Mouse (Mus musculus): ENCODE measurements around the gene Svbp. TPM values are rescaled to one million over a fixed set of nuclear protein-coding genes. Genes with fewer than 3 reads are reported as not detected.

The Svbp gene
- polyA plus RNA-seq, 1 experiment, result 51.4 TPM

DNA sequence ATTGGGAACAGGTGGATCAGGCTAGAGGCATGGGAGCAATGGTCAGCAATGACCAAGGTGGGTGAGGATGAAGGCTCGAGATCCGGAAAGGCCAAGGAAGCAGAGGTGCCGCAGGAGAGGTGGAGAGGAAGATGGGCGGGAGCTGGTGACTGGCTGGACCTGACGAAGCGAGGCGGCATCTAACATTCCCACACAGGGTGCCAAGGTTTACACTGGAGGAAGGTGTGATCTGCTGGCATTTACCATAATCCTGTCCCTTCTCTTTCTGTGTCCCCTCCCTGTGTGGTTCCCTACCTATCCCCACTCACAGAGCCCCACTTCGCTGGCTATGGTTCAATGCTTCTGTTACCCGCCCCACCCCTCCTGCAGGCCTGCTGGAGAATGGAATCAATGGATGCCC is 50.9 kb downstream of the Svbp start:
- no peak for DNase-seq (ENCODE audit: low spot score)

DNA sequence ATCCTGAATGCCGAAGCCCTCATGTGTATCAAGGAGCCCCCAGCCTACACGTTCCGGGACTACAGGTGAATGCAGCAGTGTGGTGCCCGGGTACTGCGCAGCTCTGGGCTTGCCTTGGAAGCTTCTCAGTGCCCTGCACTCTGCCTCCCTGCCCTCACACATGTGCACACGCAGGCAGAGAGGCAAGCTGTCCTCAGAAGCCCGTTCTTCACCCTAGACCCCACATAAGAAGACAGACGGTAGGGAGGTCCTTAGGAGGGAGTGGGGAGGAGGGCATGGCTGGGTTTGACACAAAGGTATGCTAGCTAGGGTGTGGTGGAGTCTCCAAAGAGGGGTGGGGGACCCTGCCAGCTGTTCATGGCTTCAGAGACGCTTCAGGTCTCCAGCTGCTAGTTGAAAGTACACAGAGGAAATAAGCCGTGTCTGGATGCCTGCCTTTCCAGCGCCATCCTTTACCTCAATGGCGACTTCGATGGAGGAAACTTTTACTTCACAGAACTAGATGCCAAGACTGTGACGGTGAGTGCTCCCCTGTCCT is 51.7 kb downstream of the Svbp start:
- no peak for DNase-seq (ENCODE audit: low spot score)

DNA sequence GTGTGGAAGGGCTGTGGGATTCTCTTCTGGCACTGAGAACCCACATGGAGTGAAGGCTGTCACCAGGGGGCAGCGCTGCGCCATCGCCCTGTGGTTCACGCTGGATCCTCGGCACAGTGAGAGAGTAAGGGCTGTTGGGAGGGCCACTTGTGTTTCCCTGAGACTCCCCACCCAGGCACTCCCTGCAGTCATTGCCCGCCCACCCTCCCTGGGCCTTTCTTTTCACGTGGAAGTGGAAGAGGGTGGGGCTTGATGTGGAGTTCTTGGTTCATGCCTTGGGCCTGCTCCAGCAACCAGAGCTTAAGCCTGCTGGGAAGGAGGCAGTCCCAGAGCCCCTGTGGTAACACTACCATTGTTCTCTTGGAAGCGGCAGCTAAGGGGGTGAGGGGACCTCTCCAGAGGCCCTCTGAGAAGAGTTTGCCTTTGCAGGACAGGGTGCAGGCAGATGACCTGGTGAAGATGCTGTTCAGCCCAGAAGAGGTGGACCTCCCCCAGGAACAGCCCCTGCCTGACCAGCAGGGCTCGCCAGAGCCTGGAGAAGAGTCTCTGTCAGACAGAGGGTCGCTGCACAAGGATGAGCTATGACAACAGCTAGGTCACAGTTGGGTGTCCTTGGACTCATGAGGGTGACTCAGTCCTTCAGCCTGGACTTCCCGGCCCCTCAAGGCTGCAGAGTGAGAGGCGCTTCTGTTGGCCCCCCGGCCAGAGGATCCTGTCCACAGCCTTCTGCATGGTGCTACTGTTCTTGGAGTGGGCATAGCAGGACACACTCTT is 52.5 kb downstream of the Svbp start:
- DNase-seq (ENCODE audit: low spot score), result peak; percentile 55

DNA sequence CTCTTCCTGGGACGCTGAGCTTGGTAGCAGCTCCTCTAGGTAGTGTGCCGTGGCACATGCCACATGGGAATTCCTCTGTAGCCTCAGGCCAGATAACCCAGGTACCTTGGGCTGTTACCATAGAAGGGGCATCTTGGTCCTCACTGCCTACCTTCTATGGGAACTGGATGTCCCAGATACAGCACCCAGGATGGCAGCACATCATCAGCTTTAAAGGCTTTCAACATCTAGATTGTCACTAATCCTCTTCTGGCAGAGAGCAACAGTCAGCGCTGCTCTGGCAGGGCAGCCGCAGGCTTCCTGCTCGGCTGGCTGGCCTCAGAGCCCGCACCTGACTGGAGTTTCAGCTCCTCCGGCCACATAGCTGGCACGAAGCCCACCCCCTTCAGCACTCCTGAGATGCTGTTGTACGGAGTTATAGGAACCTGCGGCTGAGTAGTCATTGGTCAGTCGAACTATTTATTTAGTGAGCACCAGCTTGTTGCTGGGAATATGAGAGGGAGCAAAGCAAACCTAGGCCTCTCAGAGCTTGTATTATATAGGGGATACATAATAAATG is 53.4 kb downstream of the Svbp start:
- DNase-seq (ENCODE audit: low spot score), result no peak

Other genes with a start within 250 kb of the Svbp start
- gene Lao1, start 233.7 kb upstream of the Svbp start, polyA plus RNA-seq (2012; rRNA removed), result 0.08 and 0.27 TPM in 2 replicates
- 36.2 and 38.7 TPM in 2 replicates for gene Slc2a1, start 86.6 kb upstream of the Svbp start, polyA plus RNA-seq (2012; rRNA removed)
- gene Zfp691, start 21.1 kb upstream of the Svbp start, polyA plus RNA-seq (2012; rRNA removed), result 8.9 and 9.7 TPM in 2 replicates
- gene Ermap, start 5.3 kb upstream of the Svbp start, polyA plus RNA-seq (2012; rRNA removed), result 0.15 and 0.33 TPM in 2 replicates
- gene Tmem269, start 22.9 kb downstream of the Svbp start, polyA plus RNA-seq (2012; rRNA removed), result 0.29 and 0.43 TPM in 2 replicates
- gene AU022252, start 37.4 kb downstream of the Svbp start, polyA plus RNA-seq (2012; rRNA removed), result 8.8 TPM in 2 replicates
- gene P3h1, start 37.6 kb downstream of the Svbp start, polyA plus RNA-seq (2012; rRNA removed), result 30.1 and 30.6 TPM in 2 replicates
- gene Cldn19, start 60.1 kb downstream of the Svbp start, polyA plus RNA-seq (2012; rRNA removed), result 0.54 and 0.59 TPM in 2 replicates
- 312 and 444 TPM in 2 replicates for gene Ybx1, start 99.3 kb downstream of the Svbp start, polyA plus RNA-seq (2012; rRNA removed)
- gene Ppih, start 125.2 kb downstream of the Svbp start, polyA plus RNA-seq (2012; rRNA removed), result 21.0 and 28.4 TPM in 2 replicates
- 0.98 and 1.7 TPM in 2 replicates for gene Ccdc30, start 220.2 kb downstream of the Svbp start, polyA plus RNA-seq (2012; rRNA removed)
- 29.4 and 31.5 TPM in 2 replicates for gene Ppcs, start 227.1 kb downstream of the Svbp start, polyA plus RNA-seq (2012; rRNA removed)
- gene Zmynd12, start 227.5 kb downstream of the Svbp start, polyA plus RNA-seq (2012; rRNA removed), result 1.3 and 1.9 TPM in 2 replicates